Mouse (Mus musculus) neural tube, embryonic 15.5 days (tissue): ENCODE results near the gene Vav2. TPM values are rescaled to one million over a fixed set of nuclear protein-coding genes. Genes with fewer than 3 reads are reported as not detected.
A peak's percentile ranks its signal among the peaks of the same experiment; 100 is the strongest.

Experiments used
- ATAC-seq: fragments of 200-750 bp; cut with Nextera tagmentation; 2 replicates; pipeline ENCODE4 v1.8.0; 2017; ENCODE audit warnings: mild to moderate bottlenecking, moderate TSS enrichment, moderate library complexity; ENCODE audit not compliant: low FRiP score
- H3K27ac ChIP-seq: fragments of 300-500 bp; sonication (generic); replicated peaks from 2 replicates; pipeline ENCODE4 v1.5.1; 2015; ENCODE audit warnings: mild to moderate bottlenecking, inconsistent platforms
- H3K27me3 ChIP-seq: fragments of 300-500 bp; sonication (generic); replicated peaks from 2 replicates; pipeline ENCODE4 v1.6.1; 2015; ENCODE audit warnings: inconsistent platforms
- H3K36me3 ChIP-seq: fragments of 300-500 bp; sonication (generic); 2 replicates; pipeline ENCODE4 v1.6.1; 2015; ENCODE audit warnings: inconsistent platforms
- H3K4me1 ChIP-seq: fragments of 300-500 bp; sonication (generic); 2 replicates; pipeline ENCODE4 v1.6.1; 2015; ENCODE audit warnings: inconsistent platforms
- H3K4me2 ChIP-seq: fragments of 300-500 bp; sonication (generic); 2 replicates; pipeline ENCODE4 v1.6.1; 2015; ENCODE audit warnings: inconsistent platforms, mild to moderate bottlenecking, moderate library complexity
- H3K4me3 ChIP-seq: fragments of 300-500 bp; sonication (generic); replicated peaks from 2 replicates; pipeline ENCODE4 v1.5.1; 2015; ENCODE audit warnings: mild to moderate bottlenecking, inconsistent platforms
- H3K9ac ChIP-seq: fragments of 300-500 bp; sonication (generic); replicated peaks from 2 replicates; pipeline ENCODE4 v1.6.1; 2015; ENCODE audit warnings: mild to moderate bottlenecking, inconsistent platforms
- H3K9me3 ChIP-seq: fragments of 300-500 bp; sonication (generic); replicated peaks from 2 replicates; pipeline ENCODE4 v1.6.1; 2016; ENCODE audit warnings: inconsistent platforms
- WGBS: fragments of 180-500 bp; shearing (Covaris S2); methylation state at CpG from one replicate; pipeline ENCODE4 v1.1.7; 2015; ENCODE audit warnings: mixed read lengths; 5-methylcytosine and 5-hydroxymethylcytosine counted together
- polyA plus RNA-seq: library from polyadenylated mRNA; unstranded; fragments of >200 nt; fragmentation: Nextera tagmentation; extraction: Ambion mirVana; gene quantifications from 2 replicates; pipeline ENCODE4 v1.2.1, GENCODE M21; 2015

Gene Vav2
- polyA plus RNA-seq, 1 experiment from 2014 or later: 15.5 TPM

- Histone ChIP-seq H3K36me3 (peaks cover 69% of the 10 kb centered on the region), H3K9me3 (no peaks in the 10 kb centered on the region), H3K27ac (no peak overlapping the region), H3K4me2 (no peak overlapping the region), H3K4me1 (peaks cover 3% of the 10 kb centered on the region; the same call in 1 of the 2 replicates), H3K9ac (no peak overlapping the region), H3K4me3 (no peak overlapping the region), H3K27me3 (no peaks in the 10 kb centered on the region)
- 91% methylated on average over 4 of the region's 4 CpGs for WGBS
- no peak for ATAC-seq
Observed at GRCm38 (mm10) chr2:27461881-27462660, 35.2 kb upstream of the Vav2 start.

- Histone ChIP-seq H3K27me3 (no peaks in the 10 kb centered on the region), H3K4me3 (no peak overlapping the region), H3K9me3 (no peaks in the 10 kb centered on the region), H3K4me1 (no peaks in the 10 kb centered on the region), H3K36me3 (peaks cover 82% of the 10 kb centered on the region), H3K27ac (no peak overlapping the region), H3K9ac (no peak overlapping the region), H3K4me2 (no peak overlapping the region)
- ATAC-seq: no peak
- WGBS: 72% methylated on average over 9 of the region's 9 CpGs
Observed at GRCm38 (mm10) chr2:27460651-27461050, 33.8 kb upstream of the Vav2 start.

GRCm38 (mm10) chr2:27460163-27460562 lies 33.3 kb upstream of the Vav2 start:
- Histone ChIP-seq H3K9me3 (no peaks in the 10 kb centered on the region), H3K4me1 (no peaks in the 10 kb centered on the region), H3K27me3 (no peaks in the 10 kb centered on the region), H3K4me3 (no peak overlapping the region), H3K27ac (no peak overlapping the region), H3K4me2 (no peak overlapping the region), H3K36me3 (peaks cover 85% of the 10 kb centered on the region), H3K9ac (no peak overlapping the region)
- 88% methylated on average over 5 of the region's 5 CpGs for WGBS
- ATAC-seq: no peak

GRCm38 (mm10) chr2:27459735-27460134 lies 32.9 kb upstream of the Vav2 start:
- Histone ChIP-seq H3K9me3 (no peaks in the 10 kb centered on the region), H3K36me3 (peaks cover 86% of the 10 kb centered on the region), H3K4me1 (no peaks in the 10 kb centered on the region), H3K27me3 (no peaks in the 10 kb centered on the region), H3K4me3 (no peak overlapping the region), H3K4me2 (no peak overlapping the region), H3K27ac (no peak overlapping the region), H3K9ac (no peak overlapping the region)
- ATAC-seq: no peak
- 85% methylated on average over 7 of the region's 7 CpGs for WGBS

GRCm38 (mm10) chr2:27450226-27450625 lies 23.4 kb upstream of the Vav2 start:
- Histone ChIP-seq H3K4me1 (no peaks in the 10 kb centered on the region), H3K4me3 (no peak overlapping the region), H3K27ac (no peak overlapping the region), H3K4me2 (no peak overlapping the region), H3K27me3 (no peaks in the 10 kb centered on the region), H3K36me3 (peaks cover 90% of the 10 kb centered on the region), H3K9me3 (no peaks in the 10 kb centered on the region), H3K9ac (no peak overlapping the region)
- 92% methylated on average over 14 of the region's 14 CpGs for WGBS
- ATAC-seq: no peak

DNA sequence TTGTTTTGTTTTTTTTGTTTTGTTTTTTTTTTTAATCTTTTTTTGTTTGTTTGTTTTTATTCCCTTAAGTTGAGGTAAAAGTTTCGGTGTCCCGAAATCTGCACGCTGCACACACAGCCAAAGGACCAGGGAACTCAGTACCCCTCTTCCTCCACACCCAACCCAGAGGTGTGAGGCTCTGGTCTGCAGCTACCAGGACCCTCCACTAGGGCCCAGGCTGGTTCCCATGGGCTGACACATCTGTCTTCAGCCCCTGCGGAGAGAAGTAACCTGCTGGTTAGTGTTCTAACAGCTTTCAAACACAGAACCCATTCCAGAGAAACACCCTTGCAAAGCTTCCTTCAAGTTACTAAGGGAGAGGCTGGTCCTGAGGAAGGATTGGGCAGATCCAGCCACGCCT lies 20.9 kb upstream of the Vav2 start:
- Histone ChIP-seq H3K36me3 (peaks cover 77% of the 10 kb centered on the region), H3K27ac (no peak overlapping the region), H3K4me3 (no peak overlapping the region), H3K4me1 (peaks cover 12% of the 10 kb centered on the region), H3K4me2 (no peak overlapping the region), H3K27me3 (no peaks in the 10 kb centered on the region), H3K9me3 (no peaks in the 10 kb centered on the region), H3K9ac (no peak overlapping the region)
- no peak for ATAC-seq
- 87% methylated on average over 5 of the region's 5 CpGs for WGBS

DNA sequence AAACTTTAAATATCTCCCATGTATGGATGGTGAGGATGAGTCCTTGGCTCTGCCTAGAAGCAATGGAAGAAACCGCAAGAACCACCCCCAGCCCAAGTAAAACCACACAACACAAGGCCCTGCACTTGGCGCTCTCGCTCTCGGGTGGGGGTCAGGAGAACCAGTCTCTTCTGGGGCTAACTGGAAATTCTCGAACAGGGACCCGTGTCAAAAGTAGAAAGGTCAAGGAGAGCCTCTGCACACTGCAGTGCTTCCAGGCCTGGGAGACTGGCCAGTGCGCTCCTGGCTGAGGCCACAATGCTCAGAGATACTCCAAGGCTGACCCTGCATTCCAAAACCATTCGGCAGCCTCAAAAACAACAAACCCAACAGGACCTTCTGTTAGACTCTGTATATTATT lies 20.0 kb upstream of the Vav2 start:
- ATAC-seq: no peak
- peaks cover 69% of the 10 kb centered on the region for H3K36me3 ChIP-seq
- H3K9ac ChIP-seq: no peak overlapping the region
- H3K4me1 ChIP-seq: peaks cover 15% of the 10 kb centered on the region
- H3K9me3 ChIP-seq: no peaks in the 10 kb centered on the region
- H3K27me3 ChIP-seq: no peaks in the 10 kb centered on the region
- H3K27ac ChIP-seq: no peak overlapping the region
- no peak overlapping the region for H3K4me2 ChIP-seq
- 96% methylated on average over 8 of the region's 8 CpGs for WGBS
- H3K4me3 ChIP-seq: no peak overlapping the region

- H3K36me3 ChIP-seq: peaks cover 60% of the 10 kb centered on the region
- H3K27ac ChIP-seq: no peak overlapping the region
- no peak overlapping the region for H3K9ac ChIP-seq
- no peaks in the 10 kb centered on the region for H3K9me3 ChIP-seq
- H3K4me3 ChIP-seq: no peak overlapping the region
- H3K4me1 ChIP-seq: peaks cover 18% of the 10 kb centered on the region
- no peaks in the 10 kb centered on the region for H3K27me3 ChIP-seq
- 92% methylated on average over 3 of the region's 3 CpGs for WGBS
- ATAC-seq: no peak
- H3K4me2 ChIP-seq: no peak overlapping the region
Observed at GRCm38 (mm10) chr2:27445910-27446309, 19.1 kb upstream of the Vav2 start.

GRCm38 (mm10) chr2:27443450-27443708 lies 16.5 kb upstream of the Vav2 start:
- no peak overlapping the region for H3K27ac ChIP-seq
- H3K4me3 ChIP-seq: peak overlapping the region; percentile 79
- H3K27me3 ChIP-seq: no peaks in the 10 kb centered on the region
- no peak for ATAC-seq
- H3K4me2 ChIP-seq: peak overlapping the region; percentile 80
- H3K9me3 ChIP-seq: no peaks in the 10 kb centered on the region
- 78% methylated on average over 5 of the region's 5 CpGs for WGBS
- peaks cover 35% of the 10 kb centered on the region for H3K36me3 ChIP-seq
- peak overlapping the region; percentile 82 for H3K9ac ChIP-seq
- H3K4me1 ChIP-seq: peaks cover 18% of the 10 kb centered on the region

- H3K9me3 ChIP-seq: no peaks in the 10 kb centered on the region
- H3K9ac ChIP-seq: peak overlapping the region; percentile 82
- no peaks in the 10 kb centered on the region for H3K27me3 ChIP-seq
- peaks cover 18% of the 10 kb centered on the region for H3K4me1 ChIP-seq
- H3K4me2 ChIP-seq: peak overlapping the region; percentile 80
- H3K36me3 ChIP-seq: peaks cover 30% of the 10 kb centered on the region
- H3K27ac ChIP-seq: peak overlapping the region; percentile 83
- peak overlapping the region; percentile 79 for H3K4me3 ChIP-seq
- 30% methylated on average over 20 of the region's 20 CpGs for WGBS
- ATAC-seq: peak; percentile 55
Observed at GRCm38 (mm10) chr2:27442708-27443449, 16.0 kb upstream of the Vav2 start.

GRCm38 (mm10) chr2:27441767-27442707 lies 15.2 kb upstream of the Vav2 start, which contains the start of gene Brd3os:
Gene Brd3os (plus strand): TSS chr2:27442324.
- peak within 1 kb of the TSS; percentile 79 for H3K4me3 ChIP-seq
- H3K9ac ChIP-seq: peak within 1 kb of the TSS; percentile 82
- no peaks in the 10 kb centered on the region for H3K9me3 ChIP-seq
- peaks cover 22% of the 10 kb centered on the region for H3K36me3 ChIP-seq
- H3K4me1 ChIP-seq: peaks cover 18% of the 10 kb centered on the region
- under 1% methylated on average over 36 of the region's 36 CpGs for WGBS
- no peaks in the 10 kb centered on the region for H3K27me3 ChIP-seq
- ATAC-seq: peak; percentile 93
- peak within 1 kb of the TSS; percentile 86 for H3K27ac ChIP-seq
- peak within 1 kb of the TSS; percentile 80 for H3K4me2 ChIP-seq
